Mouse (Mus musculus) lung, adult 2 months (tissue): Measurements from ENCODE around the gene Ajm1.

Source experiments
- CTCF ChIP-seq: fragments of 200-500 bp; IDR thresholded peaks from 2 replicates; pipeline ENCODE4 v1.5.1; 2011; ENCODE audit warnings: mild to moderate bottlenecking, low read length, control low read depth; ENCODE audit not compliant: insufficient read depth
- POLR2A ChIP-seq: fragments of 200-500 bp; IDR thresholded peaks from 2 replicates; pipeline ENCODE4 v1.6.1; 2011; ENCODE audit warnings: low read depth, mild to moderate bottlenecking, control low read depth, low read length, borderline replicate concordance; ENCODE audit errors: extremely low read depth

- no peak for TF ChIP-seq POLR2A
- no peak for TF ChIP-seq CTCF
Measured at GRCm38 (mm10) chr2:25533707-25534106, 47.9 kb downstream of the Ajm1 start.
